Mouse (Mus musculus) CH12.LX (cell line): ENCODE results near the gene Fosl2. TPM values are rescaled to one million over a fixed set of nuclear protein-coding genes. Genes with fewer than 3 reads are reported as not detected.

Experiments used
- DNase-seq: peaks from one replicate; pipeline ENCODE4 v3.0.0-alpha.2; 2013; ENCODE audit errors: extremely low read depth
- H3K27ac ChIP-seq: 2 replicates; pipeline ENCODE4 v1.5.1; 2012; ENCODE audit warnings: low read depth, mild to moderate bottlenecking, control low read depth, moderate library complexity; ENCODE audit not compliant: insufficient read depth
- H3K27me3 ChIP-seq: replicated peaks from 2 replicates; pipeline ENCODE3; 2012; ENCODE audit warnings: inconsistent platforms
- H3K36me3 ChIP-seq, 2 experiments: replicated peaks in 1 of 2; 2 replicates each; pipeline versions ENCODE3 to v1.6.1; 2012; ENCODE audit warnings: inconsistent platforms in 1 of 2, low read length in 1 of 2, mild to moderate bottlenecking in 1 of 2, mixed read lengths in 1 of 2, moderate library complexity in 1 of 2; ENCODE audit not compliant: control insufficient read depth in 1 of 2, insufficient read depth in 1 of 2
- H3K4me1 ChIP-seq, 2 experiments: 2 replicates each; pipeline ENCODE4 v1.6.1; 2012; ENCODE audit warnings: inconsistent platforms in 1 of 2, moderate library complexity in 1 of 2; ENCODE audit not compliant: insufficient read depth in 2 of 2, control insufficient read depth in 1 of 2
- H3K4me2 ChIP-seq: 2 replicates; pipeline ENCODE4 v1.6.1; 2012; ENCODE audit warnings: low read depth, mild to moderate bottlenecking, control low read depth; ENCODE audit not compliant: poor library complexity, insufficient read depth, severe bottlenecking
- H3K4me3 ChIP-seq, 3 experiments: fragments of 150-350 bp in 1 of 3; sonication (generic) in 1 of 3; replicated peaks in 1 of 3; 2 replicates each; pipeline versions ENCODE3 to v1.5.1; 2011 to 2012; ENCODE audit warnings: low read depth in 2 of 3, low read length in 2 of 3, mild to moderate bottlenecking in 2 of 3, moderate library complexity in 2 of 3, control low read depth in 1 of 3, improper control_type of control experiment in 1 of 3, inconsistent platforms in 1 of 3, mixed read lengths in 1 of 3; ENCODE audit not compliant: poor library complexity in 1 of 3
- H3K79me2 ChIP-seq: replicated peaks from 2 replicates; pipeline ENCODE4 v1.6.1; 2012; ENCODE audit warnings: mild to moderate bottlenecking, moderate library complexity; ENCODE audit not compliant: control insufficient read depth, poor library complexity, insufficient read depth, severe bottlenecking; ENCODE audit errors: extremely low read depth
- H3K9ac ChIP-seq: 2 replicates; pipeline ENCODE4 v1.6.1; 2012; ENCODE audit warnings: low read depth, mild to moderate bottlenecking, control low read depth, moderate library complexity; ENCODE audit not compliant: insufficient read depth
- H3K9me3 ChIP-seq: replicated peaks from 2 replicates; pipeline ENCODE3; 2012; ENCODE audit warnings: low read length, inconsistent platforms, mixed read lengths
- BHLHE40 ChIP-seq: IDR thresholded peaks from 2 replicates; pipeline ENCODE4 v1.6.1; 2011; ENCODE audit warnings: mild to moderate bottlenecking, low read depth, low read length, improper control_type of control experiment
- CHD1 ChIP-seq: IDR thresholded peaks from 2 replicates; pipeline ENCODE4 v1.6.1; 2012; ENCODE audit warnings: low read depth, low read length, improper control_type of control experiment, inconsistent platforms
- CHD2 ChIP-seq: IDR thresholded peaks from 2 replicates; pipeline ENCODE4 v1.6.1; 2011; ENCODE audit warnings: low read length, improper control_type of control experiment
- ELF1 ChIP-seq: IDR thresholded peaks from 2 replicates; pipeline ENCODE4 v1.6.1; 2014; ENCODE audit warnings: low read depth, mild to moderate bottlenecking, inconsistent platforms, low read length, improper control_type of control experiment
- EP300 ChIP-seq: IDR thresholded peaks from 2 replicates; pipeline ENCODE4 v1.6.1; 2011; ENCODE audit warnings: low read length, improper control_type of control experiment
- ETS1 ChIP-seq: conservative IDR thresholded peaks from 2 replicates; pipeline ENCODE4 v1.6.1; 2012; ENCODE audit warnings: low read depth, mild to moderate bottlenecking, inconsistent platforms, low read length, improper control_type of control experiment, moderate library complexity
- GABPA ChIP-seq: IDR thresholded peaks from 2 replicates; pipeline ENCODE4 v1.6.1; 2012; ENCODE audit warnings: low read depth, low read length, improper control_type of control experiment, inconsistent platforms; ENCODE audit not compliant: insufficient replicate concordance
- HCFC1 ChIP-seq: IDR thresholded peaks from 2 replicates; pipeline ENCODE4 v1.6.1; 2012; ENCODE audit warnings: low read depth, mild to moderate bottlenecking, inconsistent platforms, low read length, improper control_type of control experiment
- IRF4 ChIP-seq: IDR thresholded peaks from 2 replicates; pipeline ENCODE4 v1.6.1; 2014; ENCODE audit warnings: low read depth, mild to moderate bottlenecking, inconsistent platforms, low read length, improper control_type of control experiment
- KAT2A ChIP-seq: IDR thresholded peaks from 2 replicates; pipeline ENCODE4 v1.6.1; 2012; ENCODE audit warnings: low read length, improper control_type of control experiment, inconsistent platforms; ENCODE audit not compliant: insufficient replicate concordance
- MAX ChIP-seq: IDR thresholded peaks from 2 replicates; pipeline ENCODE4 v1.6.1; 2011; ENCODE audit warnings: low read length, improper control_type of control experiment
- MAZ ChIP-seq: IDR thresholded peaks from 2 replicates; pipeline ENCODE4 v1.6.1; 2012; ENCODE audit warnings: low read depth, mild to moderate bottlenecking, inconsistent platforms, low read length, improper control_type of control experiment, moderate library complexity
- MYC ChIP-seq: IDR thresholded peaks from 2 replicates; pipeline ENCODE4 v1.6.1; 2011; ENCODE audit warnings: low read depth, mild to moderate bottlenecking, improper control_type of control experiment, low read length
- NRF1 ChIP-seq: IDR thresholded peaks from 2 replicates; pipeline ENCODE4 v1.6.1; 2014; ENCODE audit warnings: low read depth, mild to moderate bottlenecking, inconsistent platforms, low read length, improper control_type of control experiment, moderate library complexity
- PAX5 ChIP-seq: IDR thresholded peaks from 2 replicates; pipeline ENCODE4 v1.6.1; 2012; ENCODE audit warnings: low read length, inconsistent platforms, mixed read lengths
- POLR2A ChIP-seq: IDR thresholded peaks from 2 replicates; pipeline ENCODE4 v1.6.1; 2011; ENCODE audit warnings: low read depth, mild to moderate bottlenecking, improper control_type of control experiment, low read length
- POLR2AphosphoS2 ChIP-seq: IDR thresholded peaks from 2 replicates; pipeline ENCODE4 v1.6.1; 2011; ENCODE audit warnings: low read depth, low read length, improper control_type of control experiment
- RAD21 ChIP-seq: IDR thresholded peaks from 2 replicates; pipeline ENCODE4 v1.6.1; 2011; ENCODE audit warnings: low read depth, mild to moderate bottlenecking, low read length, improper control_type of control experiment, moderate library complexity
- SIN3A ChIP-seq: IDR thresholded peaks from 2 replicates; pipeline ENCODE4 v1.6.1; 2012; ENCODE audit warnings: low read length, improper control_type of control experiment, inconsistent platforms
- SMC3 ChIP-seq: IDR thresholded peaks from 2 replicates; pipeline ENCODE4 v1.6.1; 2011; ENCODE audit warnings: low read depth, low read length, improper control_type of control experiment
- USF1 ChIP-seq: IDR thresholded peaks from 2 replicates; pipeline ENCODE4 v1.6.1; 2014; ENCODE audit warnings: low read depth, mild to moderate bottlenecking, inconsistent platforms, low read length, improper control_type of control experiment
- ZC3H11A ChIP-seq: IDR thresholded peaks from 2 replicates; pipeline ENCODE4 v1.6.1; 2012; ENCODE audit warnings: low read depth, mild to moderate bottlenecking, inconsistent platforms, low read length, improper control_type of control experiment
- ZMIZ1 ChIP-seq: IDR thresholded peaks from 2 replicates; pipeline ENCODE4 v1.6.1; 2012; ENCODE audit warnings: low read depth, mild to moderate bottlenecking, inconsistent platforms, low read length, improper control_type of control experiment
- ZNF384 ChIP-seq: IDR thresholded peaks from 2 replicates; pipeline ENCODE4 v1.6.1; 2012; ENCODE audit warnings: low read depth, low read length, improper control_type of control experiment, inconsistent platforms
- dilution Hi-C: fragments of 300-500 bp; cut with MboI; formaldehyde crosslinking; loops from 2 replicates; pipeline ENCODE4 v1.14.3; 2020; ENCODE audit warnings: low sequenced_read_pairs; ENCODE audit not compliant: extremely low pct_unique_long_range_greater_than_20kb, extremely low pct_ligation_motif_present
- in situ Hi-C: fragments of 300-500 bp; cut with MboI; formaldehyde crosslinking; loops from 3 replicates; pipeline ENCODE4 v1.14.3; 2019; ENCODE audit warnings: low sequenced_read_pairs, low pct_ligation_motif_present, low pct_unique_long_range_greater_than_20kb, mixed read lengths
- polyA plus RNA-seq: library from polyadenylated mRNA; unstranded; fragments of >175 nt; gene quantifications from 2 replicates; pipeline ENCODE4 v1.2.1, GENCODE M21; 2012; ENCODE audit warnings: low read depth; ENCODE audit not compliant: insufficient read length
- total RNA-seq, 2 experiments: library from RNA; depleted of rRNA; stranded (reverse); fragments of 300-350 nt in 1 of 2; fragments of >200 nt in 1 of 2; gene quantifications; 2 replicates each; pipeline ENCODE4 v1.2.3; 2012 to 2014

Gene Fosl2
- total and polyA plus RNA-seq, 3 experiments, result 0.23 to 0.91 (median 0.59) TPM

DNA sequence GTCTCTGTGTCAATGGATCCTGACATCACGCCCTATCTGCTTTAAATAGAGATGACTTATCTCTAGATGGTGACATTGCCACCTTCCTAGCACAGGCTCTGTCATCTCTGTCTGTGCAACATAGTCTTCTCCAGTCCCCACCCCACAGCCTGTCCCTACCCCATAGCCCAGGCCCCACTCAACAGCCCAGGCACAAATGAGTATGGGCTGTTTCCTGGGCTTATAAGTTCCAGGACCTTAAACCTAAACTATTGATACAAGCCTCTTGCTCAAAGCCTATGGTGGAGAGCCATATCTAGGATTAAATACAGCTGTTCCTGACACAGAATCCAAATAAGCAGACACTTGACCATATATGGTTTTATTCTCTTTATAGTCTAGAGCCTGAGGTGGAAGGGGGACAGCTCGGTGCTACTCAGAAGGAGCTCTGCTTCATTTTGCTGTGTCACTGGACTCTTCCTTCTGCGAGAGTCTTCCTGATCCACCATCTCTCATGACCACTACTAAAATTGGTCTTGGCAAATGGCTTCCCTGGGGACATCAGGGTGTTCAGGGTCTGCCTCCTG is 28.0 kb downstream of the Fosl2 start:
- Histone ChIP-seq H3K9me3 (no peaks in the 10 kb centered on the region), H3K36me3 (no peaks in the 10 kb centered on the region), H3K9ac (no peak overlapping the region), H3K4me3 (no peak overlapping the region), H3K27me3 (no peaks in the 10 kb centered on the region), H3K27ac (no peak overlapping the region), H3K4me1 (no peaks in the 10 kb centered on the region), H3K4me2 (no peak overlapping the region), H3K79me2 (no peaks in the 10 kb centered on the region)
- TF ChIP-seq HCFC1 (no peak), SMC3 (no peak), MAZ (no peak), IRF4 (no peak), CHD1 (no peak), MAX (no peak), ZNF384 (no peak), MYC (no peak), CHD2 (no peak), POLR2AphosphoS2 (no peak), ELF1 (no peak), ETS1 (no peak)
- dilution Hi-C loops (no loop called here), in situ Hi-C loops (no loop called here)
- DNase-seq, result no peak

DNA sequence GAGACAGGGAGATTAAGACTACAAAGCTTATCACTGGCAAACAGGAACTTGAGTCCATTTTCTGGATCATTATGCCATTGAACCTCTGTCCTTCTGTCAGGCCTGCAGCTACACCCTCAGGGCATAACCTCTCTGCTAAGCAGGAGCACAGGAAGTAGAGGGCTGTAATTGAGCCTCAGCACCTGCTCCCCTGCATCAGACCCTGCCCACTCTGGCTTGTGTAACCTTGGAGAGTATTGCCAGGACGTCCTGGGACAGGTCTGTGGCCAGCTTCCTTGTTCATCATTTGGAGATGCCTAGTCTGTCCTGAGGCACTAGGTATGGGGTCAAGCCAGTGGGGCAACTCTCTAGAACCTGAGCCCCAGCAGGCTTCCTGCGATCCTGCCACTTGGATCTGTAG is 36.6 kb downstream of the Fosl2 start:
- no peak overlapping the region for H3K4me3 ChIP-seq
- dilution Hi-C loops (no loop called here), in situ Hi-C loops (no loop called here)
- H3K36me3 ChIP-seq, result no peaks in the 10 kb centered on the region
- no peak for DNase-seq
- TF ChIP-seq PAX5 (no peak), KAT2A (no peak), POLR2A (no peak), ZC3H11A (no peak), ZMIZ1 (no peak), RAD21 (no peak), ELF1 (no peak), BHLHE40 (no peak), NRF1 (no peak), GABPA (no peak), SIN3A (no peak), USF1 (no peak), EP300 (no peak)
- no peaks in the 10 kb centered on the region for H3K4me1 ChIP-seq
- H3K4me2 ChIP-seq, result no peak overlapping the region
- H3K9ac ChIP-seq, result no peak overlapping the region
- no peaks in the 10 kb centered on the region for H3K9me3 ChIP-seq
- no peaks in the 10 kb centered on the region for H3K79me2 ChIP-seq
- no peaks in the 10 kb centered on the region for H3K27me3 ChIP-seq
- no peak overlapping the region for H3K27ac ChIP-seq
